Mouse (Mus musculus): ENCODE data around the gene Zbtb42. TPM values are rescaled to one million over a fixed set of nuclear protein-coding genes. Genes with fewer than 3 reads are reported as not detected.
A peak's percentile ranks its signal among the peaks of the same experiment; 100 is the strongest.

The Zbtb42 gene
- polyA plus RNA-seq, 1 experiment from 2014 or later = 0.98 TPM

- under 1% methylated on average over 42 of the region's 75 CpGs for WGBS
- H3K27me3 ChIP-seq = no peaks in the 10 kb centered on the region
- peak overlapping the region; percentile 85 for H3K4me2 ChIP-seq (replicated peaks)
- H3K9me3 ChIP-seq = no peaks in the 10 kb centered on the region
- H3K4me1 ChIP-seq = peaks cover 36% of the 10 kb centered on the region
- H3K4me3 ChIP-seq = peak overlapping the region; percentile 78
- ATAC-seq (replicated peaks) = peak; percentile 55
- peak overlapping the region; percentile 80 for H3K9ac ChIP-seq (replicated peaks)
- peak overlapping the region; percentile 59 for H3K27ac ChIP-seq (replicated peaks)
- H3K36me3 ChIP-seq = no peaks in the 10 kb centered on the region
Measured at GRCm38 (mm10) chr12:112722240-112723027, 43.8 kb downstream of the Zbtb42 start.

GRCm38 (mm10) chr12:112723028-112723330 is 44.4 kb downstream of the Zbtb42 start:
- peak overlapping the region; percentile 80 for H3K9ac ChIP-seq (replicated peaks)
- peaks cover 36% of the 10 kb centered on the region for H3K4me1 ChIP-seq
- H3K9me3 ChIP-seq = no peaks in the 10 kb centered on the region
- WGBS = 11% methylated on average over 5 of the region's 5 CpGs
- H3K27ac ChIP-seq (replicated peaks) = peak overlapping the region; percentile 59
- H3K36me3 ChIP-seq = no peaks in the 10 kb centered on the region
- H3K4me3 ChIP-seq = peak overlapping the region; percentile 78
- no peaks in the 10 kb centered on the region for H3K27me3 ChIP-seq
- peak; percentile 20; the same call in 1 of the 2 replicates for ATAC-seq (replicated peaks)
- H3K4me2 ChIP-seq (replicated peaks) = peak overlapping the region; percentile 85

- Histone ChIP-seq H3K36me3 (no peaks in the 10 kb centered on the region), H3K4me3 (peak overlapping the region; percentile 78), H3K27me3 (no peaks in the 10 kb centered on the region), H3K4me2 (replicated peaks) (peak overlapping the region; percentile 85), H3K4me1 (peaks cover 36% of the 10 kb centered on the region), H3K27ac (replicated peaks) (no peak overlapping the region), H3K9me3 (no peaks in the 10 kb centered on the region), H3K9ac (replicated peaks) (0 out of 2 replicates have a peak overlapping the region, but pooled peaks have one; percentile 80)
- WGBS = 90% methylated on average over 6 of the region's 6 CpGs
- no peak for ATAC-seq (replicated peaks)
Measured at GRCm38 (mm10) chr12:112723445-112723844, 44.8 kb downstream of the Zbtb42 start.

- Histone ChIP-seq H3K9me3 (no peaks in the 10 kb centered on the region), H3K27ac (replicated peaks) (no peak overlapping the region), H3K9ac (replicated peaks) (no peak overlapping the region), H3K27me3 (no peaks in the 10 kb centered on the region), H3K4me2 (replicated peaks) (no peak overlapping the region), H3K4me1 (peaks cover 36% of the 10 kb centered on the region), H3K36me3 (no peaks in the 10 kb centered on the region), H3K4me3 (no peak overlapping the region)
- WGBS = 77% methylated on average over 11 of the region's 11 CpGs
- ATAC-seq (replicated peaks) = no peak; the same call in 1 of the 2 replicates
Measured at GRCm38 (mm10) chr12:112724077-112724805, 45.6 kb downstream of the Zbtb42 start.

GRCm38 (mm10) chr12:112727801-112728200 is 49.2 kb downstream of the Zbtb42 start:
- H3K9me3 ChIP-seq = no peaks in the 10 kb centered on the region
- WGBS = 54% methylated on average over 8 of the region's 8 CpGs
- H3K9ac ChIP-seq (replicated peaks) = no peak overlapping the region
- ATAC-seq (replicated peaks) = no peak
- H3K4me3 ChIP-seq = no peak overlapping the region
- H3K4me2 ChIP-seq (replicated peaks) = no peak overlapping the region
- H3K27me3 ChIP-seq = no peaks in the 10 kb centered on the region
- H3K36me3 ChIP-seq = peaks cover 16% of the 10 kb centered on the region
- no peak overlapping the region for H3K27ac ChIP-seq (replicated peaks)
- H3K4me1 ChIP-seq = peaks cover 28% of the 10 kb centered on the region

- H3K4me3 ChIP-seq = no peak overlapping the region
- no peaks in the 10 kb centered on the region for H3K9me3 ChIP-seq
- H3K9ac ChIP-seq (replicated peaks) = no peak overlapping the region
- WGBS = 90% methylated on average over 14 of the region's 14 CpGs
- no peak overlapping the region for H3K4me2 ChIP-seq (replicated peaks)
- no peak overlapping the region for H3K27ac ChIP-seq (replicated peaks)
- H3K4me1 ChIP-seq = peaks cover 5% of the 10 kb centered on the region
- no peaks in the 10 kb centered on the region for H3K27me3 ChIP-seq
- H3K36me3 ChIP-seq = peaks cover 35% of the 10 kb centered on the region
- ATAC-seq (replicated peaks) = no peak
Measured at GRCm38 (mm10) chr12:112730808-112731207, 52.2 kb downstream of the Zbtb42 start.

Small RNAs within 50 kb of the gene (microRNA-seq; reads per million reads assigned to microRNA genes)
- 0.66 reads per million for gene Mir6939

Other genes with a start within 250 kb of the Zbtb42 start
- gene A530016L24Rik, start 189.4 kb upstream of the Zbtb42 start, polyA plus RNA-seq (2015; fragmentation: Nextera tagmentation; extraction: Ambion mirVana) = 0.14 and 0.22 TPM in 2 replicates
- 48.4 and 51.6 TPM in 2 replicates for gene Tmem179, start 162.1 kb upstream of the Zbtb42 start, polyA plus RNA-seq (2015; fragmentation: Nextera tagmentation; extraction: Ambion mirVana)
- gene Inf2, start 90.0 kb upstream of the Zbtb42 start, polyA plus RNA-seq (2015; fragmentation: Nextera tagmentation; extraction: Ambion mirVana) = 3.0 and 3.9 TPM in 2 replicates
- 2.0 and 2.2 TPM in 2 replicates for gene Adssl1, start 58.8 kb upstream of the Zbtb42 start, polyA plus RNA-seq (2015; fragmentation: Nextera tagmentation; extraction: Ambion mirVana)
- 77.2 and 91.2 TPM in 2 replicates for gene Siva1, start 34.1 kb upstream of the Zbtb42 start, polyA plus RNA-seq (2015; fragmentation: Nextera tagmentation; extraction: Ambion mirVana)
- gene Akt1, start 3.9 kb upstream of the Zbtb42 start, polyA plus RNA-seq (2015; fragmentation: Nextera tagmentation; extraction: Ambion mirVana) = 79.1 and 147 TPM in 2 replicates
- 24.0 and 27.0 TPM in 2 replicates for gene Cep170b, start 41.6 kb downstream of the Zbtb42 start, polyA plus RNA-seq (2015; fragmentation: Nextera tagmentation; extraction: Ambion mirVana)
- 5.3 and 6.2 TPM in 2 replicates for gene Pld4, start 81.8 kb downstream of the Zbtb42 start, polyA plus RNA-seq (2015; fragmentation: Nextera tagmentation; extraction: Ambion mirVana)
- 0.92 and 1.1 TPM in 2 replicates for gene Ahnak2, start 123.8 kb downstream of the Zbtb42 start, polyA plus RNA-seq (2015; fragmentation: Nextera tagmentation; extraction: Ambion mirVana)
- 16.9 and 18.5 TPM in 2 replicates for gene Clba1, start 130.1 kb downstream of the Zbtb42 start, polyA plus RNA-seq (2015; fragmentation: Nextera tagmentation; extraction: Ambion mirVana)
- 81.3 and 82.0 TPM in 2 replicates for gene Cdca4, start 150.6 kb downstream of the Zbtb42 start, polyA plus RNA-seq (2015; fragmentation: Nextera tagmentation; extraction: Ambion mirVana)
- not detected in 2 replicates for gene Gpr132, start 189.4 kb downstream of the Zbtb42 start, polyA plus RNA-seq (2015; fragmentation: Nextera tagmentation; extraction: Ambion mirVana)

Measured in forebrain, embryonic 15.5 days (tissue).